Mouse (Mus musculus): ENCODE results near the gene Plxdc2. TPM values are rescaled to one million over a fixed set of nuclear protein-coding genes. Genes with fewer than 3 reads are reported as not detected.

Plxdc2 gene
- polyA plus RNA-seq, 1 experiment from 2014 or later = 36.4 TPM

GRCm38 (mm10) chr2:16397501-16397900 is 41.4 kb downstream of the Plxdc2 start:
- H3K36me3 ChIP-seq (ENCODE audit: control insufficient read depth, insufficient read depth, low read length) = no peaks in the 10 kb centered on the region
- H3K27me3 ChIP-seq (replicated peaks; ENCODE audit: control insufficient read depth, insufficient read depth, low read length) = no peaks in the 10 kb centered on the region
- H3K9me3 ChIP-seq (ENCODE audit: control insufficient read depth, low read length) = no peaks in the 10 kb centered on the region
- no peaks in the 10 kb centered on the region for H3K4me1 ChIP-seq (ENCODE audit: control insufficient read depth, insufficient read depth, low read length)
- no peak overlapping the region for H3K4me3 ChIP-seq (ENCODE audit: low read depth, low read length)
- WGBS = 82% methylated on average over 3 of the region's 3 CpGs
- H3K4me2 ChIP-seq (ENCODE audit: low read depth, low read length) = no peak overlapping the region
- ATAC-seq (ENCODE audit: low read depth) (no peak), DNase-seq (ENCODE audit: low spot score) (no peak)
- H3K27ac ChIP-seq (replicated peaks; ENCODE audit: low read depth, low read length) = no peak overlapping the region
- no peak overlapping the region for H3K9ac ChIP-seq (ENCODE audit: low read depth, low read length)

GRCm38 (mm10) chr2:16398006-16398405 is 41.9 kb downstream of the Plxdc2 start:
- ATAC-seq (ENCODE audit: low read depth) (no peak), DNase-seq (ENCODE audit: low spot score) (no peak)
- Histone ChIP-seq H3K4me2 (ENCODE audit: low read depth, low read length) (no peak overlapping the region), H3K4me3 (ENCODE audit: low read depth, low read length) (no peak overlapping the region), H3K27me3 (replicated peaks; ENCODE audit: control insufficient read depth, insufficient read depth, low read length) (no peaks in the 10 kb centered on the region), H3K27ac (replicated peaks; ENCODE audit: low read depth, low read length) (no peak overlapping the region), H3K4me1 (ENCODE audit: control insufficient read depth, insufficient read depth, low read length) (no peaks in the 10 kb centered on the region), H3K36me3 (ENCODE audit: control insufficient read depth, insufficient read depth, low read length) (no peaks in the 10 kb centered on the region), H3K9ac (ENCODE audit: low read depth, low read length) (no peak overlapping the region), H3K9me3 (ENCODE audit: control insufficient read depth, low read length) (no peaks in the 10 kb centered on the region)
- 84% methylated on average over 1 of the region's 1 CpGs for WGBS

GRCm38 (mm10) chr2:16398896-16399295 is 42.8 kb downstream of the Plxdc2 start:
- H3K27ac ChIP-seq (replicated peaks; ENCODE audit: low read depth, low read length) = no peak overlapping the region
- peak; percentile 18; the same call in 1 of the 2 replicates for ATAC-seq (ENCODE audit: low read depth)
- no peak overlapping the region for H3K4me2 ChIP-seq (ENCODE audit: low read depth, low read length)
- H3K9me3 ChIP-seq (ENCODE audit: control insufficient read depth, low read length) = no peaks in the 10 kb centered on the region
- H3K4me1 ChIP-seq (ENCODE audit: control insufficient read depth, insufficient read depth, low read length) = no peaks in the 10 kb centered on the region
- H3K36me3 ChIP-seq (ENCODE audit: control insufficient read depth, insufficient read depth, low read length) = no peaks in the 10 kb centered on the region
- peak; percentile 8 for DNase-seq (ENCODE audit: low spot score)
- H3K4me3 ChIP-seq (ENCODE audit: low read depth, low read length) = no peak overlapping the region
- 53% methylated on average over 10 of the region's 10 CpGs for WGBS
- H3K27me3 ChIP-seq (replicated peaks; ENCODE audit: control insufficient read depth, insufficient read depth, low read length) = no peaks in the 10 kb centered on the region
- H3K9ac ChIP-seq (ENCODE audit: low read depth, low read length) = no peak overlapping the region

GRCm38 (mm10) chr2:16406508-16406907 is 50.4 kb downstream of the Plxdc2 start:
- Histone ChIP-seq H3K4me3 (ENCODE audit: low read depth, low read length) (no peak overlapping the region), H3K9ac (ENCODE audit: low read depth, low read length) (no peak overlapping the region), H3K27ac (replicated peaks; ENCODE audit: low read depth, low read length) (no peak overlapping the region), H3K4me1 (ENCODE audit: control insufficient read depth, insufficient read depth, low read length) (no peaks in the 10 kb centered on the region), H3K36me3 (ENCODE audit: control insufficient read depth, insufficient read depth, low read length) (no peaks in the 10 kb centered on the region), H3K27me3 (replicated peaks; ENCODE audit: control insufficient read depth, insufficient read depth, low read length) (no peaks in the 10 kb centered on the region), H3K9me3 (ENCODE audit: control insufficient read depth, low read length) (no peaks in the 10 kb centered on the region), H3K4me2 (ENCODE audit: low read depth, low read length) (no peak overlapping the region)
- DNase-seq (ENCODE audit: low spot score) (no peak), ATAC-seq (ENCODE audit: low read depth) (no peak)
- 70% methylated on average over 2 of the region's 2 CpGs for WGBS

- Histone ChIP-seq H3K27ac (replicated peaks; ENCODE audit: low read depth, low read length) (no peak overlapping the region), H3K4me1 (ENCODE audit: control insufficient read depth, insufficient read depth, low read length) (no peaks in the 10 kb centered on the region), H3K4me2 (ENCODE audit: low read depth, low read length) (no peak overlapping the region), H3K4me3 (ENCODE audit: low read depth, low read length) (no peak overlapping the region), H3K36me3 (ENCODE audit: control insufficient read depth, insufficient read depth, low read length) (no peaks in the 10 kb centered on the region), H3K27me3 (replicated peaks; ENCODE audit: control insufficient read depth, insufficient read depth, low read length) (no peaks in the 10 kb centered on the region), H3K9me3 (ENCODE audit: control insufficient read depth, low read length) (no peaks in the 10 kb centered on the region), H3K9ac (ENCODE audit: low read depth, low read length) (no peak overlapping the region)
- ATAC-seq (ENCODE audit: low read depth) = no peak
- 50% methylated on average over 3 of the region's 3 CpGs for WGBS
- no peak for DNase-seq (ENCODE audit: low spot score)
Measured at GRCm38 (mm10) chr2:16414340-16414976, 58.4 kb downstream of the Plxdc2 start.

GRCm38 (mm10) chr2:16439030-16439429 is 82.9 kb downstream of the Plxdc2 start:
- no peak for ATAC-seq (ENCODE audit: low read depth)
- 90% methylated on average over 5 of the region's 5 CpGs for WGBS

GRCm38 (mm10) chr2:16442643-16443042 is 86.5 kb downstream of the Plxdc2 start:
- no peak overlapping the region for H3K4me2 ChIP-seq (ENCODE audit: low read depth, low read length)
- WGBS = 70% methylated on average over 2 of the region's 2 CpGs
- no peaks in the 10 kb centered on the region for H3K36me3 ChIP-seq (ENCODE audit: control insufficient read depth, insufficient read depth, low read length)
- no peak for DNase-seq (ENCODE audit: low spot score)
- no peaks in the 10 kb centered on the region for H3K4me1 ChIP-seq (ENCODE audit: control insufficient read depth, insufficient read depth, low read length)
- H3K27ac ChIP-seq (replicated peaks; ENCODE audit: low read depth, low read length) = no peak overlapping the region
- no peaks in the 10 kb centered on the region for H3K27me3 ChIP-seq (replicated peaks; ENCODE audit: control insufficient read depth, insufficient read depth, low read length)
- H3K4me3 ChIP-seq (ENCODE audit: low read depth, low read length) = no peak overlapping the region
- ATAC-seq (ENCODE audit: low read depth) = no peak
- H3K9me3 ChIP-seq (ENCODE audit: control insufficient read depth, low read length) = no peaks in the 10 kb centered on the region
- no peak overlapping the region for H3K9ac ChIP-seq (ENCODE audit: low read depth, low read length)

More at GRCm38 (mm10) chr2:16439030-16439429, 82.9 kb downstream of the Plxdc2 start:
- Histone ChIP-seq H3K9me3 (ENCODE audit: control insufficient read depth, low read length) (no peaks in the 10 kb centered on the region), H3K27ac (replicated peaks; ENCODE audit: low read depth, low read length) (no peak overlapping the region), H3K4me2 (ENCODE audit: low read depth, low read length) (no peak overlapping the region), H3K4me1 (ENCODE audit: control insufficient read depth, insufficient read depth, low read length) (no peaks in the 10 kb centered on the region), H3K9ac (ENCODE audit: low read depth, low read length) (no peak overlapping the region), H3K4me3 (ENCODE audit: low read depth, low read length) (no peak overlapping the region), H3K36me3 (ENCODE audit: control insufficient read depth, insufficient read depth, low read length) (no peaks in the 10 kb centered on the region), H3K27me3 (replicated peaks; ENCODE audit: control insufficient read depth, insufficient read depth, low read length) (no peaks in the 10 kb centered on the region)
- DNase-seq (ENCODE audit: low spot score) = no peak

GRCm38 (mm10) chr2:16447936-16448335 is 91.8 kb downstream of the Plxdc2 start:
- peaks cover 12% of the 10 kb centered on the region for H3K4me1 ChIP-seq (ENCODE audit: control insufficient read depth, insufficient read depth, low read length)
- H3K4me3 ChIP-seq (ENCODE audit: low read depth, low read length) = no peak overlapping the region
- no peak overlapping the region for H3K4me2 ChIP-seq (ENCODE audit: low read depth, low read length)
- WGBS = 78% methylated on average over 4 of the region's 4 CpGs
- H3K27me3 ChIP-seq (replicated peaks; ENCODE audit: control insufficient read depth, insufficient read depth, low read length) = no peaks in the 10 kb centered on the region
- H3K36me3 ChIP-seq (ENCODE audit: control insufficient read depth, insufficient read depth, low read length) = no peaks in the 10 kb centered on the region
- DNase-seq (ENCODE audit: low spot score) (no peak), ATAC-seq (ENCODE audit: low read depth) (no peak)
- no peak overlapping the region for H3K9ac ChIP-seq (ENCODE audit: low read depth, low read length)
- no peak overlapping the region for H3K27ac ChIP-seq (replicated peaks; ENCODE audit: low read depth, low read length)
- peaks cover 4% of the 10 kb centered on the region; the same call in 1 of the 2 replicates for H3K9me3 ChIP-seq (ENCODE audit: control insufficient read depth, low read length)

All from embryonic facial prominence, embryonic 14.5 days (tissue).